Mouse (Mus musculus): ENCODE data around the gene Zfp808.
"Not testable (repeated sequence)": the region's sequence is repeated elsewhere in the genome, so short reads cannot be mapped to it uniquely, and the experiment has no call there.

Gene Zfp808

GRCm38 (mm10) chr13:62129432-62130171 is at the start of gene Zfp808:
Zfp808 (plus strand) TSS chr13:62129886.
- peak; percentile 61 for DNase-seq (ENCODE audit: low spot score)

GRCm38 (mm10) chr13:62098786-62099185 is 30.9 kb upstream of the Zfp808 start:
- not testable (repeated sequence) for DNase-seq (ENCODE audit: low spot score)

GRCm38 (mm10) chr13:62099454-62099853 is 30.2 kb upstream of the Zfp808 start:
- DNase-seq (ENCODE audit: low spot score), result not testable (repeated sequence)

- not testable (repeated sequence) for DNase-seq (ENCODE audit: low spot score)
These were observed 27.3 kb upstream of the Zfp808 start for GRCm38 (mm10) chr13:62102368-62102767.

GRCm38 (mm10) chr13:62115861-62116260 is 13.8 kb upstream of the Zfp808 start:
- DNase-seq (ENCODE audit: low spot score), result not testable (repeated sequence)

GRCm38 (mm10) chr13:62121578-62121977 is 8.1 kb upstream of the Zfp808 start:
- DNase-seq (ENCODE audit: low spot score), result not testable (repeated sequence)

GRCm38 (mm10) chr13:62181835-62182755 is 52.4 kb downstream of the Zfp808 start:
- not testable (repeated sequence) for DNase-seq (ENCODE audit: low spot score)

GRCm38 (mm10) chr13:62245264-62245663 is 115.6 kb downstream of the Zfp808 start:
- no peak for DNase-seq (ENCODE audit: low spot score)

- DNase-seq (ENCODE audit: low spot score), result not testable (repeated sequence)
These were observed 125.5 kb downstream of the Zfp808 start for GRCm38 (mm10) chr13:62255226-62255625.

- no peak for DNase-seq (ENCODE audit: low spot score)
These were observed 133.7 kb downstream of the Zfp808 start for GRCm38 (mm10) chr13:62263392-62263791.

All from urinary bladder, postnatal 14 days (tissue).